Mouse (Mus musculus): ENCODE measurements around the gene Nid1.

The Nid1 gene

DNA sequence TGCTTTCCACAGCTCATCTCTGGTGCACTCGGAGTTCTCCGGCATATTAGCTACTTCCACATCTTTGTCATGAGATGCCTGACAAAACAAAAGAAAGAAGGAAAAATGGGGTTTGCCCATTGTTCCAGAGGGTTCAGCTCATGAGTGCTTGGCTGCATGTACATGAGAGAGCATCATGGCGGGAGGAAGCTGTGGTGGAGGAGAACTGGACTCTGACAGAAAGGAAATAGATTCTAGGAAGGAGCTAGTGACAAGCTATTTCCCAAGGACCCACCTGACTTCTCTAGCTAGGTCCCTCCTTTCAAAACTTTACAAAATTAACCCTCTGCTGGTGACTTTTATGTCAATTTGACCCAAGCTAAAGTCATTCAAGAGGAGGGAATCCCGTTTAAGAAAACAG is 110.5 kb downstream of the Nid1 start:
- no peak for DNase-seq (ENCODE audit: low read depth)

DNA sequence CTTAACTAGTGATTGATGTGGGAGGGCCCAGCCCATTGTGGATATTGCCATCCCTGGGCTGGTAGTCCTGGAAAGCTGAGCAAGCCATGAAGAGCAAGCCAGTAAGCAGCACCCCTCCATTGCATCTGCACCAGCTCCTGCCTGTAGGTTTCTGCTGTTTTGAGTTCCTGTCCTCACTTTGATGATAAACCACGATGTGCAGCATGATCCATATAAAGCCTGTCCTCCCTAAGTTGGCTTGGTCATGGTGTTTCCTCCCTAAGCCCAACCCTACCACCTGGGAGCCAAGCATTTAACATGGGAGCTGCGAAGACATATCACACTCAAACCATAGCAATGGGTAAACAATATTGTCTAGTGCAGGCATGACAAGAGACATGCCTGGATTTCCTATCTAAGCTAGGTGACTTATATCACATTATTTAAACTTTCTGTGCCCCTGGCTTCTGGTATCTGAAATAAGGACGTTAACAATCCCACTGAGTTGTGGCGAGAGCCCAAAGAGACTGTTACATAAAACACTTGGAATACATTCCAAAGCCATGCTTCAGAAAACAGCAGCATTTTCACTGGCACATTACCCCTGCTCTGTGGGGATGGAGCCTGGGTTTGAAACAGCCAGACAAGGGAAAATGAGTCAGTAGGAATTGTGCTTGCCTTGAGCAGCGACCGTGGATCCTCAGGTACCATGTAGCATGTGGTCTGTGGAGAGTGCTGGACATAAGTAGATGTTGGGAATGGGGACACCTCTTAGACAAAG is 111.3 kb downstream of the Nid1 start:
- no peak for DNase-seq (ENCODE audit: low read depth)

DNA sequence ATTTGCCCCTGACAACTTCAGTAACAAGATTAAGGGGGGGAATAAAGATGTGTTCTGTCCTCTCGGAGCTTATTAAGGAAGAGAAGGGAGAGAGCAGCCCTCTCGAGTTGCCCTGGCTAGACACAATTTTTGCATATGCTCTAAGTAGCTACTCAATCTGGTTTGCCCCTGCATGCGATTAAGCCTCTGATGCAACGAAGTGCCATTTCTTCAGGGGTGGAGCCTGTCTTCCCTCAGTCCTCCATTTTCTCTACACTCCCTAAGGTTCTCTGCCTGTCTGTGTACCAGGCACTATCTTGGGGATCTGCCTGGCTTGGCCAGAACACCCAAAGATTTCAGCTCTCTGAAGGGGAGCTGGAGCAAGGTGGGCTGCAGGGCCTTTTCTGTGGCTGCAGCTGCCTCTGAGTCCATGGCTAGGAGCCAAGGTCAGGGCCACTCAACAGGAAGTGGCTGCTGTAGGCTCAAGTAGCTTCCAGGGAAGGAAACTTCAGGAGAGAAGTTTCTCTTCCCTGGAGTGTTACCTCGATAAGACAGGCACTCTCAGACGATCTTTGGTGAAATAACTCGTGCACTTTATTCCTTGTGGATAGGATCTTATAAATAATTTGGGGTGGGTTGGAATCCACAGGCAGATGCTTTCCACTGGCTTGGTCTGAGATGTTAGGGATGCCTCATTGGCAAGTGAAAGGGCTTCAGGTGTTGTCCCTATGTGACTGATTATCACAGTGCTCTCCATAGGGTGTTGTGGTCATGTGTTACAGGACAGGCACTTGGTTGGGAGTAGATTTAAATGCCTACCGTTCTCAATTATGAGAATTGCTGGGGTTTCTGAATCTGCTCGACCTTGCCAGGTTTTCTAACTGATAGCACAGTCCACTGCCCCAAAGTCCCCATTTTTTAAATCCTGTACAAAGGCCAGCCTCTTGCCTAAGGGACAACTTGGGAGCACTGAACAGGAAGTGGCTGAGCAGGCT is 112.6 kb downstream of the Nid1 start:
- no peak for DNase-seq (ENCODE audit: low read depth)

DNA sequence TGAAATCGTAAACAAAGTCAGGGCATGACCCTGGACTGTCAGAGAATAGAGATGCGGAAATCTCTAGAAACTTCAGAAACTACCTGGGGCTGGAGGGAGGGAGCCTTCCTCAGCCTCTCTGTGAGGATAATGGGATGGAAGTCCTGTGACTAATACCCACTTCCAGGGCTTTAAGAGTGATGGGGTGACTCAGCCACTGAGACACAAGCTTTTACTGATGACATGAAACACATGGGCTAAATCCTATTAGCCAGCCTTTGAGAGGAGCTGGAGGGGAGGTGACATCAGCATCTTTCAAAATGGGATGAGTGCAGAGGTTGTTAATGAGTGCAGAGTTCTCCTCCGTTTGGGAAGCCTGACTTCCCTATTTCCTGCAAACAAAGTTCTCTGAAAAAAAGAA is 114.7 kb downstream of the Nid1 start:
- no peak for DNase-seq (ENCODE audit: low read depth)

DNA sequence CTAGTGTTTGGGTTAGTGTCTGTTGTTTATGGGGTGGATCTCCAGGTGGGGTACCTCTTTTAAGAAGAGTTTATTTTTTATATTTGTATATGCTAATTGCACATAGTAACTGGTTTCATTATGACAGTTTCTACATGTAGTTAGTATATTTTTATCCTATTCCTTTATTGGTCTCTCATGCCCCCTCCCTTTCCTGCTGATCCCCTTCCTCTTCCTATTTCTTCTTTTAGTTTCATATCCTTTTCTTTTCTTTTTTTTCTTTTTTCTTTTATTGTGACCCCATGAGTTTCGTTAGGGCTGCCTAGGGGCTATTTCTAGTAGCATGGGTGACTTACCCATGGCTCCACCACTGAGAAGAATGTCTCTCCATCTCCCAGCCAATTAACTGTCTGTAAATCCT is 116.3 kb downstream of the Nid1 start:
- DNase-seq (ENCODE audit: low read depth): no peak

DNA sequence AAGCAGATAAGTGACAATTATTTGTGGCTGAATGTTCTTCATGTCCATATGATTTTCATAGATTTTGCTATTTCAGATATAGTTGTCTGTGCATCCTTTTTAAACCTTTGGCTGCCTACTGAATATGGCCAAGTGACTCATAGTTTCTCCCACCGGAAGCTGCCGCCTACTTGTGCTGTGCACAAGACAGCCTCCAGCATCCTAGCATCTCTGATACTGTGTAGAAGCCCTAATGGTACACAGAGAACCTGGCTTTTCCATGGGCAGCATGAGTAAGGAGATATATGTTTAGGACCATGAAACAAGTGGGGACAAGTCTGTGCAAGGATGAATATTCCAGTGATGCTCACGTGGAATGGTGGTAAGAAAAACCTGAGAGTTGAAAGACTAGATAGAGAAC is 117.8 kb downstream of the Nid1 start:
- no peak for DNase-seq (ENCODE audit: low read depth)

DNA sequence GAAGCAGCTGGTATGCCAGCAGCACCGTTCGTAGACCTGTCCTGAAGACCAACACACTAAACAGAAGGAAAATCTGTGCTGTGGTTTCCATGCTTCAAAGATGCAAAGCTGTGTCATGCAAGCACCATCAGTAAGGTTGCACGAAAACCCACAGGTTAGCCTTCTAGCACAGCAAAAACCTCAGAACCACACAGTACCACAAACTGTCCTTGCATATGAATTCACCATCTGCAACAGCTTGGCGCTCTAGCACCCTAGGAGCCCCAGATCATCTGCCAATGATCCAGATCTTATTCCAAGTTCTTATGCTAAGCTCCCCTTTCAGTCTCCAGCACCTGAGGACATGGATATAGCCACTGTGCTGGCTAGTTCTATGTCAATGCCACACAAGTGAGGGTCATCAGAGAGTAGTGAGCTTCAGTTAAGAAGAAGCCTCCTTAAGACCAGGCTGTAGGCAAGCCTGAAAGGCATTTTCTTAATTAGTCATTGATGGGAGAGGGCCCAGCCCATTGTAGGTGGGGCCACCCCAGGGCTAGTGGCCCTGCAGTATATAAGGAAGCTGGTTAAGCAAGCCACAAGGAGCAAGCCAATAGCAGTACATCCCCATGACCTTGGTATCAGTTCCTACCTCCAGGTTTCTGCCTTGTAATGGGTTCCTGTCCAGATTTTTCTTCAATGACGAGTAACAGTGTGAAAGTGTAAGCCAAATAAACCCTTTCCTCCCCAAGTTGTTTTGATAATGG is 119.8 kb downstream of the Nid1 start:
- DNase-seq (ENCODE audit: low read depth): no peak

DNA sequence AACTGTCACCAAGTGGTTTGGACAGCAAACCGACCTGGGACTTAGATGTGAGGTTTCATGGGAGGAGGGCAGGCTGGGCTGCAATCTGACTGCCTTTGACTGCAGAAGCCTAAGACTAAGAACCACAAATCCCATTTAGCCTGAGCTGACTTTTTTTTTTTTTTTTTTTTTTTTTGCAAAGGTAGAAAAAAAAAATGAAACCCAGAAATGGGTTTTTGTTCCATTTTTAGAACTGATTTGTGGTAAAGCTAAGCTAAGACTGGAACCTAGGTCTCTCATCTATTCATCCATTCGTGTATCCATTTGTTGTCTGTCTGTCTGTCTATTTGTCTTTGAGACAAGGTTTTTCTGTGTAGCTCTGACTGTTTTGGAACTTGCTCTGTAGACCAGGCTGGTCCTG is 120.9 kb downstream of the Nid1 start:
- DNase-seq (ENCODE audit: low read depth): no peak

DNA sequence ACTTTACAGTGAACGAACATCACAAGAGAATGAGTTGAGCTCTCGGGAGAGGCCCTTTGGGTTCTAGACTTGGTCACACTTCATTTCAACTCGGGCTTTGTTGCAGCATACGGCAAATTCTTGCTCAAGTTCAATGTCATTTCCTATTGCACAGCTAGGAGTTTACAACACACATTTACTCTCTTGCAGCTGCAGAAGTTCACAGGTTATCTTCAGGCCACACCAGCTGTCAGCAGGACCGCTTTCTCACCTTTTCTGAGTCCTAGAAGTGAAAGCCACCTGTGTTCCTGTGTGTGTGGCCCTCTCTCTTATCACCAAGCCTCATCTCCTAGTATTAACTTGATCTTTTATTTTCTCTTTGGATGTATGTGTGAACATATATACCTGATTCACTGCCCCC is 121.5 kb downstream of the Nid1 start:
- DNase-seq (ENCODE audit: low read depth): peak; percentile 37

All from naive thymus-derived CD4-positive, alpha-beta T cell, adult 2 months (primary cell).